Mouse (Mus musculus) heart, embryonic 12.5 days (tissue): Measurements from ENCODE around the gene Camkk2. TPM values are rescaled to one million over a fixed set of nuclear protein-coding genes. Genes with fewer than 3 reads are reported as not detected.
A peak's percentile ranks its signal among the peaks of the same experiment; 100 is the strongest.

Experiments used
- ATAC-seq: fragments of 200-750 bp; cut with Nextera tagmentation; 2 replicates; pipeline ENCODE4 v1.8.0; 2017; ENCODE audit warnings: moderate TSS enrichment, moderate library complexity; ENCODE audit not compliant: insufficient number of reproducible peaks, low FRiP score
- H3K27ac ChIP-seq: fragments of 300-500 bp; sonication (generic); 2 replicates; pipeline ENCODE4 v1.5.1; 2016; ENCODE audit warnings: mild to moderate bottlenecking, moderate library complexity; ENCODE audit not compliant: poor library complexity, severe bottlenecking
- H3K27me3 ChIP-seq: fragments of 300-500 bp; sonication (generic); replicated peaks from 2 replicates; pipeline ENCODE4 v1.6.1; 2016; ENCODE audit warnings: mild to moderate bottlenecking, moderate library complexity
- H3K36me3 ChIP-seq: fragments of 300-500 bp; sonication (generic); 2 replicates; pipeline ENCODE4 v1.6.1; 2016; ENCODE audit warnings: mild to moderate bottlenecking, moderate library complexity
- H3K4me1 ChIP-seq: fragments of 300-500 bp; sonication (generic); replicated peaks from 2 replicates; pipeline ENCODE4 v1.6.1; 2016; ENCODE audit warnings: mild to moderate bottlenecking
- H3K4me2 ChIP-seq: fragments of 300-500 bp; sonication (generic); 2 replicates; pipeline ENCODE4 v1.6.1; 2016; ENCODE audit warnings: mild to moderate bottlenecking, moderate library complexity
- H3K4me3 ChIP-seq: fragments of 300-500 bp; sonication (generic); 2 replicates; pipeline ENCODE4 v1.5.1; 2016; ENCODE audit warnings: mild to moderate bottlenecking
- H3K9ac ChIP-seq: fragments of 300-500 bp; sonication (generic); 2 replicates; pipeline ENCODE4 v1.6.1; 2016; ENCODE audit warnings: mild to moderate bottlenecking, moderate library complexity
- H3K9me3 ChIP-seq: fragments of 300-500 bp; sonication (generic); replicated peaks from 2 replicates; pipeline ENCODE4 v1.6.1; 2016; ENCODE audit warnings: mild to moderate bottlenecking, moderate library complexity
- WGBS: fragments of 180-500 bp; shearing (Covaris S2); methylation state at CpG from one replicate; pipeline ENCODE4 v1.1.7; 2016; 5-methylcytosine and 5-hydroxymethylcytosine counted together
- polyA plus RNA-seq: library from polyadenylated mRNA; unstranded; fragments of >200 nt; fragmentation: Nextera tagmentation; extraction: Ambion mirVana; gene quantifications from 2 replicates; pipeline ENCODE4 v1.2.1, GENCODE M21; 2016

Gene Camkk2
- polyA plus RNA-seq, 1 experiment from 2014 or later = 19.4 TPM

GRCm38 (mm10) chr5:122733881-122734280, 45.3 kb downstream of the Camkk2 start:
- Histone ChIP-seq H3K9ac (no peak overlapping the region), H3K36me3 (peaks cover 14% of the 10 kb centered on the region), H3K27ac (no peak overlapping the region), H3K4me2 (peak overlapping the region; percentile 42), H3K27me3 (no peaks in the 10 kb centered on the region), H3K4me3 (no peak overlapping the region), H3K4me1 (peaks cover 28% of the 10 kb centered on the region), H3K9me3 (no peaks in the 10 kb centered on the region)
- 66% methylated on average over 17 of the region's 17 CpGs for WGBS
- no peak for ATAC-seq

DNA sequence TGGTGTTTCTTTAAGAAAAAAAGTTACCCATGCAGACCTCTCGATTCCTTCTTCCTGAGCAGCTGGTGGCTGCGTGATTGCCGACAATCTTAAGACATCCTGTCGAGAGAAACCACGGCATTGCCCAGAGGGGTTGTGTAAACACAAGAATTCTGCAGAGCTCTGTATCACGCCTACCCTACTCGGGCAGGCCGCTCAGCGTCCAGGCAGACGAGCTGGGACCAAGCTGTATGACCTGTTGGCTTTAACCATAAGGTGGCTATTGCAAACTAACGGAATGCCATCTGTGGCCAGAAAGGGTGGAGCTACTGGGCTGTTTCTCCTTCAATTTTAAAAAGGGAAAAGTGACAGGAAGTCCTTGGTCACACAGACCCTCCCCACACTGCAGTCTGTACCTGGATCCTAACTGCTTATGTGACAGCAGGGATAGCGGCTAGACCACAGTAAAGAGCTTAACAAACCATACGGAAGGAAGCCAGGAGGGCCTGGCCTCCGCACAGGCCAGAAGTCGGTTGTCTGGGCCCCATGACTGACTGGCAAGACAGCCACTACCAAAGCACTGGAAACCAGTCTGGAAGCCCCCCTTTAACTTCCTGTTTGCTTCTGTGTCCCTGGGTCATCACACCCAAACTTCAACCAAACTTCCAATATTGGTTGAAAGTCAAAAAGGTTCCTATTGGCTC, 47.1 kb downstream of the Camkk2 start:
- Histone ChIP-seq H3K27ac (peak overlapping the region; percentile 78), H3K9ac (no peak overlapping the region), H3K36me3 (peaks cover 11% of the 10 kb centered on the region), H3K4me3 (no peak overlapping the region), H3K27me3 (no peaks in the 10 kb centered on the region), H3K4me2 (peak overlapping the region; percentile 19), H3K4me1 (peaks cover 28% of the 10 kb centered on the region), H3K9me3 (no peaks in the 10 kb centered on the region)
- ATAC-seq = peak; percentile 66; the same call in 1 of the 2 replicates
- 32% methylated on average over 15 of the region's 15 CpGs for WGBS

DNA sequence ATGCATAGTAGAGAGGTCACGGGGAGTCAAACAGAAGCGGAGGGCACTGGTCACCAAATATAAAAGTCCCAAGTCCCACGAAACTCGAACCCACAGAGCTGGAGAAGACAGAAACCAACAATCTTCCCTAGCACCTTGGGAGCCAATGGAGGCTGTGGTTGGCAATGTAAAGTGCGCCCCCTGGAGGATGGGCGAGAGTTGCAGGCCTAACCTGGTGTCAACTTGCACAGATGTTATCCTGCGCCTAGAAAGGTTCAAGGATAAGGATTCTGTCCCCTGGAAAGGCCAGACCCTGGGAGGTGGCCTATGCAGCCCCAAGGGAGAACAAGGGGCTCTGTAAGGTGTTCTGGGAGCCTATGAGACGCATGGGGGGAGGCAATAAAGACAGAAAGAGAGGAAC, 47.9 kb downstream of the Camkk2 start:
- Histone ChIP-seq H3K9ac (no peak overlapping the region), H3K4me2 (no peak overlapping the region; the same call in 1 of the 2 replicates), H3K4me1 (peaks cover 28% of the 10 kb centered on the region), H3K9me3 (no peaks in the 10 kb centered on the region), H3K27me3 (no peaks in the 10 kb centered on the region), H3K36me3 (peaks cover 4% of the 10 kb centered on the region; the same call in 1 of the 2 replicates), H3K4me3 (no peak overlapping the region), H3K27ac (peak overlapping the region; percentile 78)
- no peak for ATAC-seq
- WGBS = 68% methylated on average over 8 of the region's 8 CpGs

DNA sequence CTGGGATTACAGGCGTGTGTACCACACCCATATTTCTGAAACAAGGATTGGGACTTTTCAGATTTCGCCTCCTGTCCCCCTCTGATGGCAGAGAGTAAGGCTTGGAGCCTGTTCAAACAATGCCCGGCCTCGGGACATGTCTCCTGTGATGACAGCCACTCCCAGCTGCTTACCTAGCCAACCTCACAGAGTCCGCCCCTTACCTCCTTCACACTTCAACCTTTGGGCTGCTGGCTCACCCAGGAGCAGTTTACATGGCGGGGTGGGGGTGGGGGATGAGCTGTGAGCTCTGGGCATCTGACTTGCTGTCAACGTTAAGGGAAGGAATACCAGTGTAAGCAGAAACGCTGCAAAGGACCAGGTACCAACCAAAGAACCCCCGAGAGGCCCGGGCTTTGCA, 48.4 kb downstream of the Camkk2 start:
- Histone ChIP-seq H3K9ac (no peak overlapping the region), H3K9me3 (no peaks in the 10 kb centered on the region), H3K27ac (no peak overlapping the region), H3K36me3 (peaks cover 4% of the 10 kb centered on the region; the same call in 1 of the 2 replicates), H3K27me3 (no peaks in the 10 kb centered on the region), H3K4me2 (no peak overlapping the region), H3K4me3 (no peak overlapping the region), H3K4me1 (peaks cover 31% of the 10 kb centered on the region)
- ATAC-seq = no peak
- 79% methylated on average over 10 of the region's 10 CpGs for WGBS

DNA sequence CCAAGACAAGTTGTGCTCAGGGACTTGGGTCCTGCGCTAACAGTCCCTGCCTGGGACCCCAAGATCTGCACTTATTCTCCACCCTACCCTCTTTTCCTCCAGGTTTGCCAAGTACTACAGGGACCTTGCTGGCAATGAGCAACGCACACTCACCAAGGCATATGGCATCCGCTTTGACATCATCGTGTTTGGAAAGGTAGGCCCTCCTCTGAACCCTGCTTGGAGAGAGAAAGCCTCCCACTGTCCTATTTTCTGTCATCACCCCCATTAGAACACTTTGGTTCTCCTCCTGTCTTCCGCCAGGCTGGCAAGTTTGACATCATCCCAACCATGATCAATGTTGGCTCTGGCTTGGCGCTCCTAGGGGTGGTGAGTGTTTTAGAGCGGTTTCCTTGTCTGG, 52.1 kb downstream of the Camkk2 start:
- ATAC-seq = no peak
- WGBS = 80% methylated on average over 7 of the region's 7 CpGs

GRCm38 (mm10) chr5:122726595-122726994, 52.6 kb downstream of the Camkk2 start:
- H3K9ac ChIP-seq = no peak overlapping the region
- WGBS = 62% methylated on average over 5 of the region's 5 CpGs
- peaks cover 15% of the 10 kb centered on the region; the same call in 1 of the 2 replicates for H3K4me1 ChIP-seq

More for the DNA sequence above, 52.1 kb downstream of the Camkk2 start:
- H3K27me3 ChIP-seq = no peaks in the 10 kb centered on the region
- no peaks in the 10 kb centered on the region for H3K9me3 ChIP-seq
- H3K4me1 ChIP-seq = peaks cover 20% of the 10 kb centered on the region
- H3K9ac ChIP-seq = no peak overlapping the region
- H3K4me2 ChIP-seq = no peak overlapping the region
- peaks cover 4% of the 10 kb centered on the region; the same call in 1 of the 2 replicates for H3K36me3 ChIP-seq
- H3K4me3 ChIP-seq = no peak overlapping the region
- no peak overlapping the region for H3K27ac ChIP-seq

GRCm38 (mm10) chr5:122726068-122726467, 53.1 kb downstream of the Camkk2 start:
- H3K4me1 ChIP-seq = peaks cover 12% of the 10 kb centered on the region; the same call in 1 of the 2 replicates
- no peaks in the 10 kb centered on the region for H3K9me3 ChIP-seq
- H3K27me3 ChIP-seq = no peaks in the 10 kb centered on the region
- WGBS = 23% methylated on average over 7 of the region's 7 CpGs
- peaks cover 4% of the 10 kb centered on the region; the same call in 1 of the 2 replicates for H3K36me3 ChIP-seq
- ATAC-seq = peak; percentile 42; the same call in 1 of the 2 replicates
- H3K4me3 ChIP-seq = no peak overlapping the region
- no peak overlapping the region for H3K4me2 ChIP-seq
- no peak overlapping the region for H3K27ac ChIP-seq
- no peak overlapping the region for H3K9ac ChIP-seq

More at GRCm38 (mm10) chr5:122726595-122726994, 52.6 kb downstream of the Camkk2 start:
- Histone ChIP-seq H3K4me3 (no peak overlapping the region), H3K9me3 (no peaks in the 10 kb centered on the region), H3K4me2 (no peak overlapping the region), H3K27me3 (no peaks in the 10 kb centered on the region), H3K27ac (no peak overlapping the region), H3K36me3 (peaks cover 4% of the 10 kb centered on the region; the same call in 1 of the 2 replicates)
- ATAC-seq = no peak

DNA sequence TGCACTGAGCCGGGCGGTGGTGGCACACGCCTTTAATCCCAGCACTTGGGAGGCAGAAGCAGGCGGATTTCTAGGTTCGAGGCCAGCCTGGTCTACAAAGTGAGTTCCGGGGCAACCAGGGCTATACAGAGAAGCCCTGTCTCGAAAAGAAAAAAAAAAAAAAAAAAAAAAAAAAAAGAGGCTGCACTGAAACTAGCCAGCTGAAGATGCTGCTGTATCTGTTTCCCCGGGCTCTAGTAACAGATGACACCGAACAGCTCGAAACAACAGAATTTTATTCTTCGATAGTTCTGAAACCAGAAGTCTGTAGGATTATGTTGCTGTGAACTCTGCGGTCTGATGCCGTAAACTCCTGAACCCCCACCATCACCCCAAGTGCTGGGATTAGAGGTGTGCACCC, 53.8 kb downstream of the Camkk2 start:
- no peaks in the 10 kb centered on the region for H3K27me3 ChIP-seq
- peaks cover 7% of the 10 kb centered on the region; the same call in 1 of the 2 replicates for H3K4me1 ChIP-seq
- no peak overlapping the region for H3K9ac ChIP-seq
- H3K9me3 ChIP-seq = no peaks in the 10 kb centered on the region
- 82% methylated on average over 13 of the region's 13 CpGs for whole genome bisulfite sequencing
- H3K4me3 ChIP-seq = no peak overlapping the region
- H3K36me3 ChIP-seq = peaks cover 6% of the 10 kb centered on the region; the same call in 1 of the 2 replicates
- ATAC-seq = no peak
- H3K27ac ChIP-seq = no peak overlapping the region
- no peak overlapping the region for H3K4me2 ChIP-seq

GRCm38 (mm10) chr5:122719168-122719567, 60.0 kb downstream of the Camkk2 start:
- H3K36me3 ChIP-seq = peaks cover 35% of the 10 kb centered on the region
- no peak overlapping the region for H3K4me3 ChIP-seq
- H3K9ac ChIP-seq = no peak overlapping the region
- H3K4me2 ChIP-seq = no peak overlapping the region
- 89% methylated on average over 8 of the region's 8 CpGs for WGBS
- no peaks in the 10 kb centered on the region; the same call in 1 of the 2 replicates for H3K9me3 ChIP-seq
- no peak overlapping the region for H3K27ac ChIP-seq
- H3K27me3 ChIP-seq = no peaks in the 10 kb centered on the region
- H3K4me1 ChIP-seq = no peaks in the 10 kb centered on the region
- ATAC-seq = no peak

GRCm38 (mm10) chr5:122718400-122718799, 60.8 kb downstream of the Camkk2 start:
- 69% methylated on average over 7 of the region's 7 CpGs for WGBS
- H3K27ac ChIP-seq = no peak overlapping the region
- H3K27me3 ChIP-seq = no peaks in the 10 kb centered on the region
- H3K36me3 ChIP-seq = peaks cover 35% of the 10 kb centered on the region
- H3K9ac ChIP-seq = no peak overlapping the region
- H3K9me3 ChIP-seq = no peaks in the 10 kb centered on the region; the same call in 1 of the 2 replicates
- H3K4me2 ChIP-seq = no peak overlapping the region
- no peaks in the 10 kb centered on the region for H3K4me1 ChIP-seq
- H3K4me3 ChIP-seq = no peak overlapping the region
- ATAC-seq = no peak

GRCm38 (mm10) chr5:122716793-122717192, 62.4 kb downstream of the Camkk2 start:
- Histone ChIP-seq H3K4me3 (no peak overlapping the region), H3K9ac (no peak overlapping the region), H3K9me3 (no peaks in the 10 kb centered on the region; the same call in 1 of the 2 replicates), H3K27me3 (no peaks in the 10 kb centered on the region), H3K27ac (no peak overlapping the region), H3K36me3 (peaks cover 35% of the 10 kb centered on the region), H3K4me1 (no peaks in the 10 kb centered on the region), H3K4me2 (no peak overlapping the region)
- ATAC-seq = no peak
- 93% methylated on average over 2 of the region's 2 CpGs for WGBS
